Mouse (Mus musculus): ENCODE measurements around the gene Grik1. TPM values are rescaled to one million over a fixed set of nuclear protein-coding genes. Genes with fewer than 3 reads are reported as not detected.

Gene Grik1
- 0.41 and 0.76 TPM in 2 replicates for polyA plus RNA-seq (2016; fragmentation: Nextera tagmentation; extraction: Ambion mirVana)

GRCm38 (mm10) chr16:88290132-88290772 is at the start of gene Grik1:
Gene Grik1 (minus strand): TSS chr16:88290265.
- Histone ChIP-seq H3K4me3 (peak within 1 kb of the TSS; percentile 59), H3K36me3 (no peaks in the 10 kb centered on the region), H3K27ac (0 out of 2 replicates have a peak within 1 kb of the TSS, but pooled peaks have one; percentile 2), H3K9me3 (replicated peaks) (no peaks in the 10 kb centered on the region), H3K4me1 (peaks cover 17% of the 10 kb centered on the region), H3K27me3 (ENCODE audit: low read depth, poor library complexity, severe bottlenecking) (peaks cover 55% of the 10 kb centered on the region)
- peak; percentile 65 for DNase-seq (ENCODE audit: low spot score)
- WGBS: under 1% methylated on average over 27 of the region's 27 CpGs

DNA sequence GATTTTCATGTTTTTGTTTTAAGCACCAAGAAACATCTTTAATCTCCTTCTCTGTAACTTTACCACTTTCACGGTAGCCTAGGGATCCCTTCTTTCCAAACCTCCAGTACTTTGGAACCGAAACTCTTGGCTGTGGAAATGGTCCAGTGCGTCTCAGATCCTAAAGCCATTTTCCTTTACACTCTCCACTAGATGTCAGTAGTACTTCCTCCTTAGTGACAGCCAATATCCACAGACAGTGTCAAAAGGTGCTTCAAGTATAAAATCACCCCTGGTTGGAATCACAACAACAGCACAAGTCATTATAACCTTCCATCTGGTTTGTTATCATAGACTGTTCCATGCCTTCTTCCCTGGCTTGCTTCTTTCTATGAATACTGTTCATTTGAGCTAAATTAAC is 4.1 kb upstream of the Grik1 start:
- H3K27me3 ChIP-seq (ENCODE audit: low read depth, poor library complexity, severe bottlenecking): peaks cover 35% of the 10 kb centered on the region
- peaks cover 15% of the 10 kb centered on the region for H3K4me1 ChIP-seq
- H3K9me3 ChIP-seq (replicated peaks): no peaks in the 10 kb centered on the region
- WGBS: 58% methylated on average over 3 of the region's 3 CpGs
- H3K27ac ChIP-seq: no peak overlapping the region
- H3K36me3 ChIP-seq: no peaks in the 10 kb centered on the region
- H3K4me3 ChIP-seq: no peak overlapping the region
- no peak for DNase-seq (ENCODE audit: low spot score)

GRCm38 (mm10) chr16:88289421-88290081 is 514 bp downstream of the Grik1 start:
- peaks cover 17% of the 10 kb centered on the region for H3K4me1 ChIP-seq
- 0 out of 2 replicates have a peak overlapping the region, but pooled peaks have one; percentile 2 for H3K27ac ChIP-seq
- DNase-seq (ENCODE audit: low spot score): peak; percentile 55
- no peaks in the 10 kb centered on the region for H3K9me3 ChIP-seq (replicated peaks)
- peak overlapping the region; percentile 59 for H3K4me3 ChIP-seq
- no peaks in the 10 kb centered on the region for H3K36me3 ChIP-seq
- WGBS: under 1% methylated on average over 40 of the region's 40 CpGs
- peaks cover 55% of the 10 kb centered on the region for H3K27me3 ChIP-seq (ENCODE audit: low read depth, poor library complexity, severe bottlenecking)

DNA sequence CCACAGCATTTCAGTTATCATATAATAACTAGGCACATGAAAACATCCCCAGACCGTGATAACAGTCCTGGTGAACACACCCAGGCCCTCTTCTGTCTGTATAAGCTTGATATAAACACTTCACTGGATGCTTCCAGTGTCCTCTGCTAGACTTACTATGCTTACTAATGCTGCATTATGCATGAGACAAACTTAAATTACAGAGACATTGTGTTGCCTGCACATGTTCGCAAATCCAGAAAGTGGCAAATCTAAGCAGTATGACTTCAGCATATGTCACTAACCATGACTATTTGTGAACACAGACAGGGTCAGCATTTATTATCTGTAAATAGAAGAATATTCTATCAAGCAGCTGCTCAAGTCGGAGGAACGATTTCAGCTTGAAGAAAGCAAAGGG is 31.7 kb downstream of the Grik1 start:
- DNase-seq (ENCODE audit: low spot score): no peak
- Histone ChIP-seq H3K4me3 (no peak overlapping the region), H3K27ac (no peak overlapping the region), H3K4me1 (no peaks in the 10 kb centered on the region), H3K36me3 (no peaks in the 10 kb centered on the region), H3K27me3 (ENCODE audit: low read depth, poor library complexity, severe bottlenecking) (no peaks in the 10 kb centered on the region), H3K9me3 (replicated peaks) (no peaks in the 10 kb centered on the region)
- WGBS: 91% methylated on average over 4 of the region's 4 CpGs

GRCm38 (mm10) chr16:88257072-88257471 is 33.0 kb downstream of the Grik1 start:
- Histone ChIP-seq H3K27me3 (ENCODE audit: low read depth, poor library complexity, severe bottlenecking) (no peaks in the 10 kb centered on the region), H3K4me1 (no peaks in the 10 kb centered on the region), H3K9me3 (replicated peaks) (no peaks in the 10 kb centered on the region), H3K4me3 (no peak overlapping the region), H3K27ac (no peak overlapping the region), H3K36me3 (no peaks in the 10 kb centered on the region)
- 79% methylated on average over 5 of the region's 5 CpGs for WGBS
- DNase-seq (ENCODE audit: low spot score): no peak

DNA sequence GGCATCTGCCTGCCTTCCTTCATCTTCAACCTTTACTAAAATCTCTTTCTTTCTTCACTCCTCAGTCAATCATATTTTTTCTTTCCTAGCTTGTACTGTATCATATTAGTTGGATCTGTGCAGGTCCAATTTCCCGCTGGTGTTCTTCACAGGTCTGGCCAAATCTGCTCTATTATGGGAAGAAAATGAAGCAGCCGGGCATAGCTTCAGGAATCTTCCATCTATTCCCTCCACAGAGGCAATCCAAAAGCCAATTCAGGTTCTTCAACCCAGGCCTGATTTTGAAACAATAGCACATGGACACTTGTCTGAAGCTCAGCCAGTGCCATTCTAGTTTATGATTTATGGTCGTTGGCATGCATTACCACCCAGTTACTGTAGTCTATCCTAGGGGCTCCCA is 34.0 kb downstream of the Grik1 start:
- H3K9me3 ChIP-seq (replicated peaks): no peaks in the 10 kb centered on the region
- H3K4me1 ChIP-seq: no peaks in the 10 kb centered on the region
- WGBS: 89% methylated on average over 3 of the region's 3 CpGs
- no peak overlapping the region for H3K4me3 ChIP-seq
- H3K36me3 ChIP-seq: no peaks in the 10 kb centered on the region
- H3K27ac ChIP-seq: no peak overlapping the region
- H3K27me3 ChIP-seq (ENCODE audit: low read depth, poor library complexity, severe bottlenecking): no peaks in the 10 kb centered on the region
- DNase-seq (ENCODE audit: low spot score): no peak

GRCm38 (mm10) chr16:88252676-88253075 is 37.4 kb downstream of the Grik1 start:
- Histone ChIP-seq H3K9me3 (replicated peaks) (no peaks in the 10 kb centered on the region), H3K4me1 (no peaks in the 10 kb centered on the region), H3K27me3 (ENCODE audit: low read depth, poor library complexity, severe bottlenecking) (no peaks in the 10 kb centered on the region), H3K4me3 (no peak overlapping the region), H3K36me3 (no peaks in the 10 kb centered on the region), H3K27ac (no peak overlapping the region)
- 85% methylated on average over 2 of the region's 2 CpGs for WGBS
- DNase-seq (ENCODE audit: low spot score): no peak

- Histone ChIP-seq H3K4me3 (no peak overlapping the region), H3K27me3 (ENCODE audit: low read depth, poor library complexity, severe bottlenecking) (no peaks in the 10 kb centered on the region), H3K27ac (no peak overlapping the region), H3K9me3 (replicated peaks) (no peaks in the 10 kb centered on the region), H3K4me1 (no peaks in the 10 kb centered on the region), H3K36me3 (no peaks in the 10 kb centered on the region)
- WGBS: 80% methylated on average over 5 of the region's 5 CpGs
- no peak for DNase-seq (ENCODE audit: low spot score)
These were observed 39.0 kb downstream of the Grik1 start for GRCm38 (mm10) chr16:88251049-88251448.

GRCm38 (mm10) chr16:88249825-88250224 is 40.2 kb downstream of the Grik1 start:
- Histone ChIP-seq H3K36me3 (no peaks in the 10 kb centered on the region), H3K27ac (no peak overlapping the region), H3K4me1 (no peaks in the 10 kb centered on the region), H3K9me3 (replicated peaks) (no peaks in the 10 kb centered on the region), H3K4me3 (no peak overlapping the region), H3K27me3 (ENCODE audit: low read depth, poor library complexity, severe bottlenecking) (no peaks in the 10 kb centered on the region)
- no peak for DNase-seq (ENCODE audit: low spot score)
- 84% methylated on average over 3 of the region's 3 CpGs for WGBS

- no peak for DNase-seq (ENCODE audit: low spot score)
- Histone ChIP-seq H3K4me3 (no peak overlapping the region), H3K27me3 (ENCODE audit: low read depth, poor library complexity, severe bottlenecking) (no peaks in the 10 kb centered on the region), H3K36me3 (no peaks in the 10 kb centered on the region), H3K9me3 (replicated peaks) (no peaks in the 10 kb centered on the region), H3K27ac (no peak overlapping the region), H3K4me1 (no peaks in the 10 kb centered on the region)
- 97% methylated on average over 3 of the region's 3 CpGs for WGBS
These were observed 42.5 kb downstream of the Grik1 start for GRCm38 (mm10) chr16:88247586-88247985.

- 86% methylated on average over 4 of the region's 4 CpGs for WGBS
- Histone ChIP-seq H3K9me3 (replicated peaks) (no peaks in the 10 kb centered on the region), H3K4me1 (no peaks in the 10 kb centered on the region), H3K27ac (no peak overlapping the region), H3K4me3 (no peak overlapping the region), H3K36me3 (no peaks in the 10 kb centered on the region), H3K27me3 (ENCODE audit: low read depth, poor library complexity, severe bottlenecking) (no peaks in the 10 kb centered on the region)
- no peak for DNase-seq (ENCODE audit: low spot score)
These were observed 45.4 kb downstream of the Grik1 start for GRCm38 (mm10) chr16:88244658-88245057.

DNA sequence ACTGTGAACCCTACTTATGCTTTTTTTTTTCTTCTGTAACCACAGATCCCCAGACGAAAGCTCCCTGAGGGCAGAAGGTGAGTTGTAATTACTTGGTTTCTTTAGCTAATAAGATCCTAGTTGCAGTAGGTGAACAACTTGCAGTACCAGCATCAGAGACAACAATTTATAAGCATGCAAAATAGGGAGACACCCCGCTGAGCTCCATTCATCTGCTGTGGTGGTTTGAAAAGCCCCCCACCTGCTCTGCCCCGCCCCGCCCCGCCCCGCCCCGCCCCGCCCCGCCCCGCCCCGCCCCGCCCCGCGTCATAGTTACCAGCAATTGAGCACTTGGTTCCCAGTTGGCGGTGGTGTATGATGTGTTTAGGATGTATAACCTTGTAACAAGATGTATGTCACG is 64.4 kb downstream of the Grik1 start:
- 44% methylated on average over 16 of the region's 16 CpGs for WGBS
- H3K4me3 ChIP-seq: no peak overlapping the region

GRCm38 (mm10) chr16:88221932-88222331 is 68.1 kb downstream of the Grik1 start:
- no peaks in the 10 kb centered on the region for H3K27me3 ChIP-seq (ENCODE audit: low read depth, poor library complexity, severe bottlenecking)
- no peak overlapping the region for H3K27ac ChIP-seq
- H3K36me3 ChIP-seq: no peaks in the 10 kb centered on the region
- 77% methylated on average over 3 of the region's 3 CpGs for WGBS
- no peaks in the 10 kb centered on the region for H3K9me3 ChIP-seq (replicated peaks)
- no peak overlapping the region for H3K4me3 ChIP-seq
- DNase-seq (ENCODE audit: low spot score): no peak
- no peaks in the 10 kb centered on the region for H3K4me1 ChIP-seq

More for the DNA sequence above, 64.4 kb downstream of the Grik1 start:
- no peak for DNase-seq (ENCODE audit: low spot score)
- no peaks in the 10 kb centered on the region for H3K36me3 ChIP-seq
- no peaks in the 10 kb centered on the region for H3K9me3 ChIP-seq (replicated peaks)
- H3K27ac ChIP-seq: no peak overlapping the region
- no peaks in the 10 kb centered on the region for H3K4me1 ChIP-seq
- no peaks in the 10 kb centered on the region for H3K27me3 ChIP-seq (ENCODE audit: low read depth, poor library complexity, severe bottlenecking)

All from limb, embryonic 10.5 days (tissue).